Mouse (Mus musculus): ENCODE measurements around the gene Gm20916.
"Not testable (repeated sequence)": the region's sequence is repeated elsewhere in the genome, so short reads cannot be mapped to it uniquely, and the experiment has no call there.

GRCm38 (mm10) chrY:79319265-79319664, at the start of gene Gm20916:
- not testable (repeated sequence) for TF ChIP-seq POLR2A (IDR thresholded peaks at IDR 0.05; ENCODE audit: insufficient read depth, low read length); CTCF (IDR thresholded peaks at IDR 0.05; ENCODE audit: low read depth, low read length)
